Mouse (Mus musculus) lung, adult 10 weeks (tissue): Measurements from ENCODE around the gene 1810010D01Rik. TPM values are rescaled to one million over a fixed set of nuclear protein-coding genes. Genes with fewer than 3 reads are reported as not detected.

Experiments
- polyA plus RNA-seq: library from polyadenylated mRNA; stranded (reverse); fragments of 350-450 nt; fragmentation: Illumina TruSeq; extraction: RNeasy Lipid Tissue Mini Kit (QIAGEN cat#74804); gene quantifications from one replicate; pipeline ENCODE4 v1.2.3, GENCODE M21; 2014; ENCODE audit warnings: low read depth, low replicate concordance; ENCODE audit not compliant: insufficient read depth

Gene 1810010D01Rik
- polyA plus RNA-seq = 4.0 TPM

GRCm38 (mm10) chr7:145208006-145208405 is at the start of gene 1810010D01Rik:
TSS of gene 1810010D01Rik (minus strand) at chr7:145208119.

Other genes starting within 250 kb of the 1810010D01Rik start
- 9.1 TPM for gene Tpcn2, start 75.9 kb upstream of the 1810010D01Rik start, polyA plus RNA-seq
- gene Mrgprf, start 92.7 kb upstream of the 1810010D01Rik start, polyA plus RNA-seq = 2.5 TPM
- gene Mrgprd, start 106.7 kb upstream of the 1810010D01Rik start, polyA plus RNA-seq = not detected